Mouse (Mus musculus) kidney, embryonic 16.5 days (tissue): ENCODE data around the gene Sema5b. TPM values are rescaled to one million over a fixed set of nuclear protein-coding genes. Genes with fewer than 3 reads are reported as not detected.

Source experiments
- ATAC-seq: fragments of 200-750 bp; cut with Nextera tagmentation; 2 replicates; pipeline ENCODE4 v1.8.0; 2017; ENCODE audit warnings: moderate TSS enrichment; ENCODE audit not compliant: low FRiP score, low TSS enrichment
- H3K27ac ChIP-seq: fragments of 300-500 bp; sonication (generic); 2 replicates; pipeline ENCODE4 v1.5.1; 2014; ENCODE audit warnings: low read length
- H3K27me3 ChIP-seq: fragments of 300-500 bp; sonication (generic); 2 replicates; pipeline ENCODE4 v1.6.1; 2014; ENCODE audit warnings: low read length, control low read depth, mixed read lengths; ENCODE audit not compliant: insufficient read depth
- H3K36me3 ChIP-seq: fragments of 300-500 bp; sonication (generic); 2 replicates; pipeline ENCODE4 v1.6.1; 2014; ENCODE audit warnings: low read length, control low read depth, mixed read lengths; ENCODE audit not compliant: insufficient read depth
- H3K4me1 ChIP-seq: fragments of 300-500 bp; sonication (generic); 2 replicates; pipeline ENCODE4 v1.6.1; 2014; ENCODE audit warnings: low read length, control low read depth, mixed read lengths; ENCODE audit not compliant: insufficient read depth
- H3K4me2 ChIP-seq: fragments of 300-500 bp; sonication (generic); replicated peaks from 2 replicates; pipeline ENCODE4 v1.6.1; 2014; ENCODE audit warnings: low read depth, low read length
- H3K4me3 ChIP-seq: fragments of 300-500 bp; sonication (generic); 2 replicates; pipeline ENCODE4 v1.5.1; 2014; ENCODE audit warnings: mild to moderate bottlenecking, low read length
- H3K9ac ChIP-seq: fragments of 300-500 bp; sonication (generic); replicated peaks from 2 replicates; pipeline ENCODE4 v1.6.1; 2014; ENCODE audit warnings: low read length
- H3K9me3 ChIP-seq: fragments of 300-500 bp; sonication (generic); 2 replicates; pipeline ENCODE4 v1.6.1; 2016; ENCODE audit warnings: low read length, control low read depth
- WGBS: fragments of 180-500 bp; shearing (Covaris S2); extraction: QIAGEN DNeasy Blood & Tissue Kit; methylation state at CpG from one replicate; pipeline ENCODE4 v1.1.7; 2014; 5-methylcytosine and 5-hydroxymethylcytosine counted together
- polyA plus RNA-seq: library from polyadenylated mRNA; unstranded; fragments of >200 nt; fragmentation: Nextera tagmentation; extraction: Ambion mirVana; gene quantifications from 2 replicates; pipeline ENCODE4 v1.2.1, GENCODE M21; 2015

The Sema5b gene
- polyA plus RNA-seq, 1 experiment from 2014 or later: 6.4 TPM

GRCm38 (mm10) chr16:35569347-35569746 lies 28.4 kb downstream of the Sema5b start:
- H3K4me2 ChIP-seq: no peak overlapping the region
- H3K4me1 ChIP-seq: peaks cover 12% of the 10 kb centered on the region
- H3K4me3 ChIP-seq: no peak overlapping the region
- H3K9ac ChIP-seq: no peak overlapping the region
- no peak for ATAC-seq
- H3K36me3 ChIP-seq: no peaks in the 10 kb centered on the region
- WGBS: 50% methylated on average over 2 of the region's 2 CpGs
- no peaks in the 10 kb centered on the region for H3K9me3 ChIP-seq
- H3K27ac ChIP-seq: no peak overlapping the region
- H3K27me3 ChIP-seq: no peaks in the 10 kb centered on the region

GRCm38 (mm10) chr16:35569758-35570157 lies 28.8 kb downstream of the Sema5b start:
- Histone ChIP-seq H3K9me3 (no peaks in the 10 kb centered on the region), H3K4me1 (peaks cover 8% of the 10 kb centered on the region), H3K27me3 (no peaks in the 10 kb centered on the region), H3K4me2 (no peak overlapping the region), H3K4me3 (no peak overlapping the region), H3K36me3 (no peaks in the 10 kb centered on the region), H3K27ac (no peak overlapping the region), H3K9ac (no peak overlapping the region)
- WGBS: 20% methylated on average over 9 of the region's 9 CpGs
- peak; percentile 83 for ATAC-seq

GRCm38 (mm10) chr16:35570627-35571026 lies 29.7 kb downstream of the Sema5b start:
- Histone ChIP-seq H3K9ac (no peak overlapping the region), H3K4me1 (peaks cover 8% of the 10 kb centered on the region), H3K4me2 (no peak overlapping the region), H3K27me3 (no peaks in the 10 kb centered on the region), H3K27ac (no peak overlapping the region), H3K36me3 (no peaks in the 10 kb centered on the region), H3K9me3 (no peaks in the 10 kb centered on the region), H3K4me3 (no peak overlapping the region)
- 49% methylated on average over 12 of the region's 12 CpGs for WGBS
- ATAC-seq: no peak

- Histone ChIP-seq H3K9ac (no peak overlapping the region), H3K4me3 (no peak overlapping the region), H3K9me3 (no peaks in the 10 kb centered on the region), H3K4me2 (no peak overlapping the region), H3K36me3 (no peaks in the 10 kb centered on the region), H3K4me1 (peaks cover 8% of the 10 kb centered on the region), H3K27ac (no peak overlapping the region), H3K27me3 (no peaks in the 10 kb centered on the region)
- whole genome bisulfite sequencing: 94% methylated on average over 3 of the region's 3 CpGs
- ATAC-seq: no peak
These were observed 32.6 kb downstream of the Sema5b start for GRCm38 (mm10) chr16:35573586-35573985.

GRCm38 (mm10) chr16:35577181-35577941 lies 36.4 kb downstream of the Sema5b start:
- no peaks in the 10 kb centered on the region for H3K36me3 ChIP-seq
- H3K4me1 ChIP-seq: no peaks in the 10 kb centered on the region
- H3K4me2 ChIP-seq: no peak overlapping the region
- 60% methylated on average over 11 of the region's 11 CpGs for whole genome bisulfite sequencing
- H3K4me3 ChIP-seq: no peak overlapping the region
- no peak for ATAC-seq
- no peak overlapping the region for H3K9ac ChIP-seq
- H3K27ac ChIP-seq: no peak overlapping the region
- no peaks in the 10 kb centered on the region for H3K27me3 ChIP-seq
- no peaks in the 10 kb centered on the region for H3K9me3 ChIP-seq

- H3K4me3 ChIP-seq: no peak overlapping the region
- H3K4me2 ChIP-seq: no peak overlapping the region
- no peaks in the 10 kb centered on the region for H3K36me3 ChIP-seq
- no peak overlapping the region for H3K27ac ChIP-seq
- no peaks in the 10 kb centered on the region for H3K9me3 ChIP-seq
- H3K4me1 ChIP-seq: peaks cover 7% of the 10 kb centered on the region
- no peaks in the 10 kb centered on the region for H3K27me3 ChIP-seq
- 72% methylated on average over 7 of the region's 7 CpGs for WGBS
- H3K9ac ChIP-seq: no peak overlapping the region
- no peak for ATAC-seq
These were observed 40.4 kb downstream of the Sema5b start for GRCm38 (mm10) chr16:35581299-35581698.

GRCm38 (mm10) chr16:35583551-35584080 lies 42.7 kb downstream of the Sema5b start:
- H3K4me2 ChIP-seq: no peak overlapping the region
- ATAC-seq: peak; percentile 81
- H3K27ac ChIP-seq: no peak overlapping the region
- 34% methylated on average over 4 of the region's 4 CpGs for WGBS
- peaks cover 20% of the 10 kb centered on the region for H3K4me1 ChIP-seq
- H3K9ac ChIP-seq: no peak overlapping the region
- H3K36me3 ChIP-seq: no peaks in the 10 kb centered on the region
- no peaks in the 10 kb centered on the region for H3K9me3 ChIP-seq
- no peak overlapping the region for H3K4me3 ChIP-seq
- H3K27me3 ChIP-seq: no peaks in the 10 kb centered on the region

GRCm38 (mm10) chr16:35585126-35585694 lies 44.3 kb downstream of the Sema5b start:
- peaks cover 24% of the 10 kb centered on the region for H3K4me1 ChIP-seq
- no peak overlapping the region for H3K9ac ChIP-seq
- H3K4me2 ChIP-seq: no peak overlapping the region
- H3K4me3 ChIP-seq: no peak overlapping the region
- H3K27ac ChIP-seq: no peak overlapping the region
- 81% methylated on average over 8 of the region's 8 CpGs for WGBS
- H3K9me3 ChIP-seq: no peaks in the 10 kb centered on the region
- H3K27me3 ChIP-seq: no peaks in the 10 kb centered on the region
- H3K36me3 ChIP-seq: no peaks in the 10 kb centered on the region
- no peak for ATAC-seq

- no peak overlapping the region for H3K4me3 ChIP-seq
- H3K9me3 ChIP-seq: no peaks in the 10 kb centered on the region
- H3K27me3 ChIP-seq: no peaks in the 10 kb centered on the region
- no peak overlapping the region for H3K27ac ChIP-seq
- peak overlapping the region; percentile 56; the same call in 1 of the 2 replicates for H3K4me2 ChIP-seq
- H3K36me3 ChIP-seq: no peaks in the 10 kb centered on the region
- no peak for ATAC-seq
- H3K4me1 ChIP-seq: peaks cover 31% of the 10 kb centered on the region
- peak overlapping the region; percentile 48; the same call in 1 of the 2 replicates for H3K9ac ChIP-seq
- 74% methylated on average over 8 of the region's 8 CpGs for WGBS
These were observed 46.3 kb downstream of the Sema5b start for GRCm38 (mm10) chr16:35587046-35587779.
